Mouse (Mus musculus) testis, adult 2 months (tissue): Measurements from ENCODE around the gene Rcsd1.

Experiments
- CTCF ChIP-seq: fragments of 200-500 bp; IDR thresholded peaks from 2 replicates; pipeline ENCODE4 v1.5.1; 2012; ENCODE audit warnings: low read depth, mild to moderate bottlenecking, inconsistent platforms, low read length, moderate library complexity; ENCODE audit not compliant: control insufficient read depth, insufficient read depth, insufficient replicate concordance
- POLR2A ChIP-seq: fragments of 200-500 bp; IDR thresholded peaks from 2 replicates; pipeline ENCODE4 v1.6.1; 2012; ENCODE audit warnings: low read depth, mild to moderate bottlenecking, inconsistent platforms, low read length, moderate library complexity; ENCODE audit not compliant: control insufficient read depth

DNA sequence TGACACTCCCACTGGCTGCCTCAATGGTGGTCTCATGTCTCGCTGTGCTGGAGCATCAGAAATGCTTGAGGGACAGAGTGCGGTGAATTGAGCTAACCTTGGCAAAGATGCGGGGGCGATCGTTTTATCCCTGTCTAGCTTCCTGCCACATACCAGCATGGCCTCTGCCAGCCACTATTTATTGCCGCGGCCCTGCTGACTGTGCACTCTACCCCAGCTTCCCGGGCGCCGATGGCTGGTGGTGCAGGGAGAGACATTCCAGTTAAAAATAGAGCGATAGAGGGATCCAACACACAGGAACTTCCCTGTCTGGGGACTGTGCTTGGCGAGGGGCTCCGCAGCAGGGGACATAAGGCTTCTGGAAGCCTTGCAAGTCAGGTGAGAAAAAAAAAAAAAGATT is 42.2 kb downstream of the Rcsd1 start:
- TF ChIP-seq CTCF = no peak
- TF ChIP-seq POLR2A = no peak
